Comparison of ENCODE assay signal across 8 mouse cellular contexts in the genomic region with DNA sequence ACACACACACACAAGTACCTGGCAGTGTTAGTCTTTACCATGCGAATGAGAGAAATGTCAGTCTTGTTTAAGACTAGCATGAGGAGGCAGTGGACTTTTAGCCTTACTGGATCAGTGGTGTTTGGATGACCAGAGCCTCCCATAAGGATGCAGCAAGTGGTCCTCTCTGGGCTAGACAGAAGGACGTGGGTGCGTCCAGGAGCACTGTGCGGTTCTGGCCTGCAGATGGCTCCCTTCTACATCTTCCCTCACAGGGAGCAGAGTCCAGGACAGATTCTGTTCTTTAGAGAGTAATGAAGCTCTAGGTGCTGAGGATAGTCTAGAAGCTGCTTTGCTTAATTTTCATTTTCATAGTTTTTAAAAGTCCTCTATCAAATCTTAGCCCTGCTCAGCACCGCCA.
A peak's percentile ranks its signal among the peaks of the same experiment; 100 is the strongest.
DNase-seq lines count a peak whose midpoint lies in the region; ATAC-seq and TF ChIP-seq lines count a peak whose summit lies in the region.

No protein-coding gene starts in this region.

- peak; percentile 69 for DNase-seq in gastrocnemius, adult 2 months
- no peak for DNase-seq in gastrocnemius, postnatal 25 days
- peak; percentile 49 for DNase-seq in midbrain, postnatal 0 days (ENCODE audit: low spot score)
- no peak for DNase-seq in midbrain, embryonic 10.5 days (ENCODE audit: low spot score)
- DNase-seq in cerebellum, adult 8-10 months: peak; percentile 51
- no peak for DNase-seq in natural killer cell, adult 2 months (ENCODE audit: low spot score in 2 of 2)
- no peak for DNase-seq in c-Kit-positive CD71-positive TER-119-positive erythroid progenitor cells, embryonic 14.5 days (ENCODE audit: low spot score)

- peak; percentile 80 for TF ChIP-seq CTCF in gastrocnemius, adult 2 months (IDR thresholded peaks at IDR 0.05)
- peak; percentile 64 for TF ChIP-seq CTCF in midbrain, postnatal 0 days (IDR thresholded peaks at IDR 0.05)

- H3K4me1 ChIP-seq in midbrain, postnatal 0 days (ENCODE audit: insufficient read depth, low read length): no peaks in the 10 kb centered on the region
- no peaks in the 10 kb centered on the region for H3K4me1 ChIP-seq in midbrain, embryonic 10.5 days
- no peaks in the 10 kb centered on the region for H3K4me1 ChIP-seq in kidney, embryonic 14.5 days (ENCODE audit: control insufficient read depth, insufficient read depth, low read length)

- H3K9me3 ChIP-seq in midbrain, postnatal 0 days (ENCODE audit: low read length): no peaks in the 10 kb centered on the region
- no peaks in the 10 kb centered on the region for H3K9me3 ChIP-seq in midbrain, embryonic 10.5 days (replicated peaks)
- H3K9me3 ChIP-seq in kidney, embryonic 14.5 days (ENCODE audit: control insufficient read depth, low read length): no peaks in the 10 kb centered on the region

- no peaks in the 10 kb centered on the region for H3K27me3 ChIP-seq in midbrain, postnatal 0 days (ENCODE audit: insufficient read depth, low read length)
- no peaks in the 10 kb centered on the region for H3K27me3 ChIP-seq in midbrain, embryonic 10.5 days (ENCODE audit: low read depth, poor library complexity, severe bottlenecking)
- no peaks in the 10 kb centered on the region for H3K27me3 ChIP-seq in kidney, embryonic 14.5 days (ENCODE audit: control insufficient read depth, insufficient read depth, low read length)

- H3K27ac ChIP-seq in gastrocnemius, adult 2 months: no peak overlapping the region
- no peak overlapping the region for H3K27ac ChIP-seq in midbrain, postnatal 0 days (ENCODE audit: low read depth, low read length)
- no peak overlapping the region for H3K27ac ChIP-seq in midbrain, embryonic 10.5 days (replicated peaks)
- H3K27ac ChIP-seq in kidney, embryonic 14.5 days (ENCODE audit: low read depth, low read length): no peak overlapping the region

- no peak overlapping the region for H3K4me3 ChIP-seq in gastrocnemius, adult 2 months
- no peak overlapping the region for H3K4me3 ChIP-seq in midbrain, postnatal 0 days (ENCODE audit: low read depth, low read length)
- no peak overlapping the region for H3K4me3 ChIP-seq in midbrain, embryonic 10.5 days
- H3K4me3 ChIP-seq in kidney, embryonic 14.5 days (ENCODE audit: low read length): no peak overlapping the region

- intact Hi-C loops in gastrocnemius, adult 2 months (cut with DNase I): loop anchor here (1.0 to 5.0 kb wide), 4 partner anchors 86 to 377 kb away; no protein-coding TSS in a partner anchor

- no peak overlapping the region for H3K9ac ChIP-seq in midbrain, postnatal 0 days (replicated peaks; ENCODE audit: low read length, poor library complexity, severe bottlenecking)
- H3K9ac ChIP-seq in kidney, embryonic 14.5 days (ENCODE audit: low read depth, low read length): no peak overlapping the region

- peaks cover 72% of the 10 kb centered on the region for H3K36me3 ChIP-seq in midbrain, postnatal 0 days (ENCODE audit: insufficient read depth, low read length)
- H3K36me3 ChIP-seq in midbrain, embryonic 10.5 days: peaks cover 100% of the 10 kb centered on the region
- H3K36me3 ChIP-seq in kidney, embryonic 14.5 days (ENCODE audit: control insufficient read depth, insufficient read depth, low read length): peaks cover 92% of the 10 kb centered on the region

- ATAC-seq in midbrain, postnatal 0 days (ENCODE audit: low FRiP score): peak; percentile 53; the same call in 1 of the 2 replicates
- peak; percentile 72 for ATAC-seq in kidney, embryonic 14.5 days (ENCODE audit: low FRiP score, low TSS enrichment)

- 68% methylated on average over 5 of the region's 5 CpGs for WGBS in midbrain, postnatal 0 days
- 72% methylated on average over 5 of the region's 5 CpGs for WGBS in midbrain, embryonic 10.5 days
- WGBS in kidney, embryonic 14.5 days: 71% methylated on average over 5 of the region's 5 CpGs

- no peak overlapping the region for H3K4me2 ChIP-seq in midbrain, postnatal 0 days (ENCODE audit: low read depth, low read length, poor library complexity, severe bottlenecking)
- H3K4me2 ChIP-seq in kidney, embryonic 14.5 days (replicated peaks; ENCODE audit: low read depth, low read length): no peak overlapping the region

Comparison
In these comparisons a context has a peak if more than half of its experiments do, and no peak if none do; other contexts are left out.
1. DNase-seq: peak in gastrocnemius, adult 2 months (single experiment), midbrain, postnatal 0 days (single experiment) and cerebellum, adult 8-10 months (single experiment); none in gastrocnemius, postnatal 25 days (single experiment), midbrain, embryonic 10.5 days (single experiment), natural killer cell, adult 2 months (0 of 2) and c-Kit-positive CD71-positive TER-119-positive erythroid progenitor cells, embryonic 14.5 days (single experiment).